Mouse (Mus musculus) spleen, postnatal 36 days (tissue): Measurements from ENCODE around the gene Ppat.
"Not testable (repeated sequence)": the region's sequence is repeated elsewhere in the genome, so short reads cannot be mapped to it uniquely, and the experiment has no call there.

Experiments
- DNase-seq, 2 experiments: peaks; one replicate each; pipeline ENCODE4 v3.0.0; 2022; ENCODE audit warnings: low spot score in 2 of 2, mixed read lengths in 1 of 2

The Ppat gene

GRCm38 (mm10) chr5:76951106-76952027, at the start of gene Ppat, which contains the start of gene Paics:
TSS of gene Ppat (minus strand) at chr5:76951578.
TSS of gene Paics (plus strand) at chr5:76951307.
- DNase-seq = peak; percentile 98 to 99

DNA sequence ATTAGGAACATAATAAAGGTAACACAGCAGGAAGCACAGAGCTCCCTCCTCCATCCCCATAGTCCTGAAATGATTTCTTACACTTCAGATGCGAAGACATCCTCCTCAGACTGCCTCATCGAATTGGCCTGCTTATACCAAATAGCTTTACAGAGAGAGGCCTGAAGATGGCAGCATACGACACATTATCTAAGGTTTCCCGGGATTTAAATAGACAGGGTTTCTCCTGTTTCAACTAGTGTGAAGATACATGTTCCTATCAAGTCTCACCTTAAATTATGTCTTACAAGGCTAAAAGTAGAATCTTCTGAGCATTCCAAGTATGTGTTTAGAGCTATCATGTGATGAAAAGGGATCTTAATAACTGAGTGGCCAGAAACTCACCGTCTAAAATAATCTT, 47.0 kb upstream of the Ppat start:
- DNase-seq = no peak

- DNase-seq = peak; percentile 22 to 49
Measured at GRCm38 (mm10) chr5:76993174-76993814, 41.9 kb upstream of the Ppat start.

- no peak for DNase-seq
Measured at GRCm38 (mm10) chr5:76990789-76991188, 39.4 kb upstream of the Ppat start.

DNA sequence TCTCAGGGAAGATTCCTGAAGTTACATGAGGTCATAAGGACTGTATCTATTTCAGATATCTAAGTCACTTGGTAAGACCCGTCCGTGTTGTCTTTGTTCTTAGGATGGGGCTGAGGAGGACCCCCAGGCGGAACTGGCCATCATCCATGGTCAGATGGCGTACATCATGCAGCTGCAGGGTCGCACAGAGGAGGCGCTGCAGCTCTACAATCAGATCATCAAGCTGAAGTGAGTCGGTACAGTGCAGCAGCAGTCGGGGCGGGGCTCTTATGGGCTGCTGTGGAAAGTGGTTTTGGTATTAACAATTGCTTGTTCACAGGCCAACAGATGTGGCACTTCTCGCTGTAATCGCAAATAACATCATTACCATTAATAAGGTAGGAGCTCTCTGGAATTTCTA, 32.6 kb upstream of the Ppat start:
- no peak for DNase-seq

DNA sequence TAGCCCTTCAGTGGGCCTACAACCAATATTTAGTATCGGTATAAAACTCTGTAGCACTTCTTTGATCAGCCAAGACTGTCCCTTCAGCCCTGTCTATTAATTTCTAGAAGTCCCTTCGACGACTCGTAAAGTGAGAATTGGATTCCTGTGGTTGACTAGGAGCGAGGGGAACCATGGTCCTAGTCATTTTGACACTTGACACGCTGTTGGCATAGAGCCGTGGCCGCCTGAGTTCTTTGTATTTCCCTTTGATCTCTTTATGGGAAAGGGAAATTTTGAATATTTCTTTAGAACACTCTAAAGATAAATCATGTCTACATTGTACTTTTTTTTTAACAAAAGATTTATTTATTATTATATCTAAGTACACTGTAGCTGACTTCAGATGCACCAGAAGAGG, 24.4 kb upstream of the Ppat start:
- no peak for DNase-seq

DNA sequence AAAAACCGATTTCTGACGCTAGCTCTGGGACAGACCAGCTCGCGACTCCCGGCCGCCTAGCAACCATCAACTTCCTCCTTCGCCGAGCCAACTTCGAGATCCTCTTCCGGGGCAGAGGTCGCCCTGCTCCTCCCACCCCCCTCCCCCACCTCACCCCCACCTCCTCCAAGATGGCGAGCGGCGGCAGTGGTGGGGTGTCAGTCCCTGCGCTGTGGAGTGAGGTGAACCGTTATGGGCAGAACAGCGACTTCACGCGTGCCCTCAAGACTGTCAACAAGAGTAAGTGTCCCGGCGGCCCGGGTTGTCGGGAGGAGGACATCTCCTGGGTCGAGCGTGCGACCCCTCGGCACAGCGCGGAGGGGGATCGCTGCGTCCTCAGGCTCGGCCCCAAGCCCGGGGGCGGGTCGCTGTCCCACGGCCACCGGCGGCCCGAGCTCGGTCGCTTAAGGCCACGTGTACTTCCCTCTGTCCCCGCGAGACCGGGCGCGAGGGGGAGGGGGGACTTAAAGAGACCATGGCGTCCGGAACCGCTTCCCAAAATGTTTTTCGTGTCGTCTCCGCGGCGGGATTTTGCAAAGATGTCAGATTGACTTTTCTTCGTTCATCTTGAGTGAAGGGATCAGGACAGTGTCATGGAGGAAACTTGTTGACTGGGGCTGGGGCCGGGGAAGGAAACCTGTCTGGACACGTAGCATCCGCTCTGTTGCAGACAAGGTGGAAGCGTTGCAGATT, 23.3 kb upstream of the Ppat start, which contains the start of gene Srp72:
Gene Srp72, plus strand, starts transcription at position 130 of the 732 bp plus-strand sequence.
- peak; percentile 78 to 80 for DNase-seq

DNA sequence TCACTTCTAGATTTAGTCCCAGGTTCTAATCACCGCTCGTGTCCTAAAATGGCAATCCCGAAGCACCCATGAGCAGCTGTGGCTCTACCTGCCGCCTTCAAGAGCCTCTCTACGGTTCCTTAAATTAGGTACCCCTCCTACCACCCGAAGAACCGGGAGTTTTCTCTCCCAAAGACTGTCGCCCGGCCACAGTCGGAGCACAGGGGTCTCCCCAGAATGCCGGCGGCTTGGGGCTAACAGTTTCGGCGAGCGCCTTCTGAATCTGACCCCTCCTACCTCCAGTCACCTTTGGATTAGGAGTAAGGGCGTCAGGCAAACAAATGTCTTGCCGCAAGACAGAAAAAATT, 22.8 kb upstream of the Ppat start:
- no peak for DNase-seq

GRCm38 (mm10) chr5:76973488-76973887, 22.1 kb upstream of the Ppat start:
- DNase-seq = no peak

- not testable (repeated sequence) for DNase-seq
Measured at GRCm38 (mm10) chr5:76971115-76971514, 19.7 kb upstream of the Ppat start.

- DNase-seq = no peak
Measured at GRCm38 (mm10) chr5:76969250-76969649, 17.9 kb upstream of the Ppat start.

DNA sequence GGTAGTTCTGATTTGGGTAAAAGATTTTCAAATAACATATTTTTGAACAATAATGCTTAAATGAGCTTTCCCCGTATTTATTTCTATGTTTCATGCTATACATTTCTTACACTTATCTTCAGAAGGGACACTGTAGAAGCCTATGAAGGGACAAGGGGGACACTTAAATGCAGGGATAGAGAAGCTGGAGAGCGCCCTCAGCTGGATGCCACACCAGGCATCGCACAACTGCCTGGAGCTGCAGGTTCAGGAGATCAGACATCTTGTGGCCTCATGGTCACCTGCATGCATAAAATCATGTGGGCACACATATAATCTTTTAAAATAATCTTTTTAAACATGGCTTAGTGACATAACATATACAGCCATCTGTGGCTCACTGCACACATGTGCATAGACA, 13.3 kb upstream of the Ppat start:
- no peak for DNase-seq

GRCm38 (mm10) chr5:76962545-76962944, 11.2 kb upstream of the Ppat start:
- no peak for DNase-seq

DNA sequence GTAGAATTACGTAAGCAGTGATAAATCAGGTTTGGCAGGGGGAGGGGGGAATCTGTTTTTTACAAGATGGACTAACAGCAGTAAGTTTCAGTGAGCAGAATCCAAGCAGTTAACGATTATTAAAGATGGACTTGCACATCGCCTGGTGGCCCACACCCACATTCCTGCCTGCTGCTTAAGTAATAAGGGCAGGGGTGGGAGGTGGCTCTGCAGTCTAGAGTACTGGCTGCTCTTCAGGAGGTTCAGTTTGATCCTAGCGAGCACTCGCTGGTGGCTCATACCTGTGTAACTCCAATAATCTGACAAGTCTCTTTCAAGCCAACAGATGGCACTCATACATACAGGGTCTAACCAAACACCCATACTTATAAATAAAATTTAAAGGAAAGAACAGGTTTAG, 8.2 kb upstream of the Ppat start:
- no peak for DNase-seq

DNA sequence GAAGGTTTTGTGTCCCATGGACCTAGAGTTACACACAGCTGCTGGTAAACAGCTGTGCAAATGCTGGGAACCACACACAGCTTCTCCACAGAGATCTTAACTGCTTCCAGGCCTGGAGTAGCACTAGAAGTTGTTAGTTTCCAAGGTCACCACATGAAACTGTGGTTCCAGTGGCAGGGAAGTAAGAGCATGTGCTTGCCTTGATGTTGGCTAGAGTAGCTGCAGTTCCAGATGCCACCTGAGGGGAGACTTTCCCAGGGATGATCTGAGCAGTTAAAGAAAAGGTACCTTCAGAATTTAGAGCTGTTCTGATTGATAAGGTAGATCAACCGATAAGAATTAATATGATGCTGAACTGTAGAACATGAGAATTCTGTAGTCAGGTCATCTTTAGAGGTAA, 6.6 kb upstream of the Ppat start:
- DNase-seq = no peak

GRCm38 (mm10) chr5:76955474-76955873, 4.1 kb upstream of the Ppat start:
- DNase-seq = no peak

- no peak for DNase-seq
Measured at GRCm38 (mm10) chr5:76954271-76954900, 3.0 kb upstream of the Ppat start.

- no peak for DNase-seq
Measured at GRCm38 (mm10) chr5:76953794-76954193, 2.4 kb upstream of the Ppat start.

DNA sequence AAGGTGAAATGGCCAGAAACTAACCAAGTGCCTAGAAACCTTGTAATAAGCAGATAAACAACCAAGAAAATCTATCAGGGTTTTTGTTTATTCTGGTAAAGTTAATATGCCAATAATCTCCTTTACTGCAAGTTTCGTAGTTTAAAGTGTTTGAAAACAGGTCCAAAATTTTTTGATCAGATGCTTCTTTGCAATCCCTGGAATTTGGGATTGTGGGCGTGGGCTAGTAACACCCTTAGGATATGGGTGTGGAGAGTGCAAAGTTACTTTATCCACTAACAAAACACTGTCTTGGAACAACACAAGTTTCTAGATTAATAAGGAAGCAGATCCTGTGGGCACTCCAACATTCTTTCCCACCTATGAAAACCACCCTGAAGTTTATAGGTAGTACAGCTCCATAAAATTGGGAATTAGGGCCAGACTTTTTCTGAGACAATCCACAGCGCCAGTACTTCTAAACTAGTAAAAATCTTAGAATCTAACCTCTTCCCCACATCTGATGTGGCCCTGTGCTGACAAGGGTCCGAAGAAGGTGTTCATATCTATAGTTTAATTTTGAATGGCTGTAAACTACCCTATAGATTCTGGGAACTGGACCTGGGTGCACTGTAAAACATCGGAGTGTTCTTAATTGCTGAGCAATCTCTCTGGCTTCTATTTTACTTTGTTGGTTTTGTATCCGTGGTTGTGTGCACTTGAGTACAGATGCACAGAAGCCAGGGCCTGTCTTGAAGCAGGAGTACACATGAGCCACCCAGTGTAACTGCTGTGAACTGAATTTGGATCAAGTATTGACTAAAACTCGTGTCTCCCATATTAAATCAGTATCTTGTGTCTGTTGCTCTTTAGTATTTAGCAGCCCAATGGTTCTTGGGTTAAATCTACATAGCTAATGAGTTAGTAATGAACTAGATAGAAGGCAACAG, 998 bp upstream of the Ppat start:
- no peak for DNase-seq

- DNase-seq = no peak
Measured at GRCm38 (mm10) chr5:76950343-76951105, 854 bp downstream of the Ppat start.
